Mouse (Mus musculus) embryonic facial prominence, embryonic 11.5 days (tissue): ENCODE results near the gene Zcchc8. TPM values are rescaled to one million over a fixed set of nuclear protein-coding genes. Genes with fewer than 3 reads are reported as not detected.
"Not testable (repeated sequence)": the region's sequence is repeated elsewhere in the genome, so short reads cannot be mapped to it uniquely, and the experiment has no call there.

Experiments used
- ATAC-seq: fragments of 200-750 bp; cut with Nextera tagmentation; replicated peaks from 2 replicates; pipeline ENCODE4 v1.8.0; 2017; ENCODE audit warnings: low read depth; ENCODE audit not compliant: insufficient number of reproducible peaks, low FRiP score, low TSS enrichment
- DNase-seq: peaks from one replicate; pipeline ENCODE4 v3.0.0-alpha.2; 2015; ENCODE audit warnings: low spot score
- H3K27ac ChIP-seq: fragments of 300-500 bp; sonication (generic); replicated peaks from 2 replicates; pipeline ENCODE4 v1.5.1; 2014; ENCODE audit warnings: mild to moderate bottlenecking, low read depth, low read length, control low read depth
- H3K27me3 ChIP-seq: fragments of 300-500 bp; sonication (generic); 2 replicates; pipeline ENCODE4 v1.6.1; 2014; ENCODE audit warnings: mild to moderate bottlenecking, low read length, moderate library complexity, mixed read lengths; ENCODE audit not compliant: control insufficient read depth, insufficient read depth
- H3K36me3 ChIP-seq: fragments of 300-500 bp; sonication (generic); replicated peaks from 2 replicates; pipeline ENCODE4 v1.6.1; 2014; ENCODE audit warnings: low read depth, mild to moderate bottlenecking, low read length, moderate library complexity, mixed read lengths; ENCODE audit not compliant: control insufficient read depth, insufficient read depth
- H3K4me1 ChIP-seq: fragments of 300-500 bp; sonication (generic); 2 replicates; pipeline ENCODE4 v1.6.1; 2014; ENCODE audit warnings: low read length, mixed read lengths; ENCODE audit not compliant: control insufficient read depth, insufficient read depth
- H3K4me2 ChIP-seq: fragments of 300-500 bp; sonication (generic); 2 replicates; pipeline ENCODE4 v1.6.1; 2014; ENCODE audit warnings: low read depth, mild to moderate bottlenecking, control low read depth, low read length, moderate library complexity
- H3K4me3 ChIP-seq: fragments of 300-500 bp; sonication (generic); 2 replicates; pipeline ENCODE4 v1.5.1; 2014; ENCODE audit warnings: low read depth, low read length, control low read depth
- H3K9ac ChIP-seq: fragments of 300-500 bp; sonication (generic); replicated peaks from 2 replicates; pipeline ENCODE4 v1.6.1; 2014; ENCODE audit warnings: mild to moderate bottlenecking, control low read depth, low read length
- H3K9me3 ChIP-seq: fragments of 300-500 bp; sonication (generic); replicated peaks from 2 replicates; pipeline ENCODE4 v1.6.1; 2016; ENCODE audit warnings: mild to moderate bottlenecking, low read length, inconsistent platforms, mixed read lengths; ENCODE audit not compliant: control insufficient read depth
- WGBS: fragments of 180-500 bp; shearing (Covaris S2); extraction: QIAGEN DNeasy Blood & Tissue Kit; methylation state at CpG from one replicate; pipeline ENCODE4 v1.1.7; 2014; 5-methylcytosine and 5-hydroxymethylcytosine counted together
- polyA plus RNA-seq: library from polyadenylated mRNA; unstranded; fragments of >200 nt; fragmentation: Nextera tagmentation; extraction: Ambion mirVana; gene quantifications from 2 replicates; pipeline ENCODE4 v1.2.1, GENCODE M21; 2014

Zcchc8 gene
- polyA plus RNA-seq, 1 experiment from 2014 or later, result 80.5 TPM

DNA sequence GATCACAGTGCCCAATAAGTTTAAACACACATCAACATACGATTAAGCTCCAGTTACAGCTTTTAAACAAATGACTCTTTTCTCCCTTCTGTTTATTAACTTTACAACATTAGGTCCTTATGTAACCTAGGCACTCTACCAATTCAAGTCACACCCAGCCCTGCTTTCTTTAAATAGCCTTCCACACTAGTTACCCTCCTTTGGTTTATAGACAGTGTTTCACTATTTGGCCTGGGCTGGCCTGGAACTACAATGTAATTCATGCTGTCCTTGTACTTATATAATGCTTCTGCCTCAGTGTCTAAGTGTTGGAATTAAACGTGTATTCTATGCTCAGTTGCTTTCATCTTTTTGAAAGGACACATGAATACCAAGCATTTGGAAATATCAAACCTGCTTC is 23.5 kb upstream of the Zcchc8 start:
- Histone ChIP-seq H3K27me3 (no peaks in the 10 kb centered on the region), H3K9me3 (no peaks in the 10 kb centered on the region), H3K4me3 (no peak overlapping the region), H3K4me1 (no peaks in the 10 kb centered on the region), H3K27ac (no peak overlapping the region), H3K4me2 (no peak overlapping the region), H3K9ac (no peak overlapping the region), H3K36me3 (peaks cover 3% of the 10 kb centered on the region; the same call in 1 of the 2 replicates)
- ATAC-seq, result no peak
- DNase-seq, result no peak
- 88% methylated on average over 2 of the region's 2 CpGs for WGBS

DNA sequence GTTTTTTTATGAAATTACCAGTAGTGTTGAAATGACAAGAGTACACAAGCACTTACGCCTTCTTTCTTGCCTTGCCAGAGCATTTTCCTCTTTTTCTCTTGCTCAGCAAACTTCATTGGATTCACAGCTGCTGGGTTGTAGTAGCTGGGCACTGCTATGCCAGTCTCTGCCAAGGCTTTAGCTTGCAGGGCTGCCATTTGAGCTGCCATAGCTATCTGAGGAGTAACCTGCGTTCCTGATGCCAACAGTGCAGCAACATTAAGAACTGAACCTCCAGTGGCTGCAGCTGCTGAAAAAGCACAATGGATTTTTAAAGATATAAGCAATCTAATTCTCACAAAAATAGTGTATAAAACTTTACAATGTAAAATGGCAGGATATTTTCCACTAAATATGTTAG is 10.1 kb upstream of the Zcchc8 start:
- H3K27me3 ChIP-seq, result no peaks in the 10 kb centered on the region
- H3K4me3 ChIP-seq, result no peak overlapping the region
- DNase-seq, result no peak
- no peaks in the 10 kb centered on the region for H3K4me1 ChIP-seq
- no peak overlapping the region for H3K27ac ChIP-seq
- H3K4me2 ChIP-seq, result no peak overlapping the region
- no peak for ATAC-seq
- no peaks in the 10 kb centered on the region for H3K9me3 ChIP-seq
- H3K36me3 ChIP-seq, result peaks cover 24% of the 10 kb centered on the region
- 91% methylated on average over 2 of the region's 2 CpGs for WGBS
- H3K9ac ChIP-seq, result no peak overlapping the region

DNA sequence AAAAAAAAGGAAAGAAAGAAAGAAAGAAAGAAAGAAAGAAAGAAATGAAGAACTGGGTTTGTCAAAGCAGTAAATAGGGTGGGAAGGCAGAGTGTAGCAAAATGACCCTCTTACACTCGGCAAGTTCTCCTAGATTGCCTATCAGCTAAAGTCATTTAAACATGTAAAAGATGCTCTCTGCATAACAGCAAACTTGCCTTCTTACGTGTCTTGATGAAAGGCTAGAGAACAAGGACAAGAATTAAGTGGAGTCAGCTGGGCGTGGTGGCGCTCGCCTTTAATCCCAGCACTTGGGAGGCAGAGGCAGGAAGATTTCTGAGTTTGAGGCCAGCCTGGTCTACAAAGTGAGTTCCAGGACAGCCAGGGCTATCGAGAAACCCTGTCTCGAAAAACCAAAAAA is 2.9 kb upstream of the Zcchc8 start:
- not testable (repeated sequence) for H3K9ac ChIP-seq, H3K36me3 ChIP-seq, H3K9me3 ChIP-seq, H3K27ac ChIP-seq, H3K4me1 ChIP-seq, H3K27me3 ChIP-seq, H3K4me2 ChIP-seq, DNase-seq, H3K4me3 ChIP-seq, ATAC-seq
- WGBS, result 91% methylated on average over 7 of the region's 7 CpGs

DNA sequence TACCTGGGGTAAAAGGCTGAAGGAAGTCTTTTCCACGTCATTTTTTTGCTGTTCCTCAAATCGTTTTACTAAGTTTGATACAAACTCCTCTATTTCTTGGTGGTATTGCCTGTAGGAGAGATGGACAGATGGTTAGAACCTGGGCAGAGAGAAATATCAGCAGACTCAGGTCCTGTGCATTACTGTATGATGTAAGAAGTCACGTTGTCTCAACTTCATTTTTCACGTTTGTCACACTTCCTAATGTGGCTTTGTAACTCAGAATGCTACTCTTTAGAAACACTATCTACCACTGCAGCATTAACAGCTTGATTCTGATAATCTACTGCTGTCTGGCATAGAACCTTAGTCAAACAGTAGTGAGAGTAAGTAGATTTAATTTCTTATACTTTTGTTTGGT is 6.3 kb downstream of the Zcchc8 start:
- Histone ChIP-seq H3K36me3 (peaks cover 12% of the 10 kb centered on the region), H3K9ac (no peak overlapping the region), H3K9me3 (no peaks in the 10 kb centered on the region), H3K4me3 (no peak overlapping the region), H3K27ac (no peak overlapping the region), H3K4me1 (no peaks in the 10 kb centered on the region; the same call in 1 of the 2 replicates), H3K4me2 (no peak overlapping the region), H3K27me3 (no peaks in the 10 kb centered on the region)
- no peak for ATAC-seq
- WGBS, result 88% methylated on average over 4 of the region's 4 CpGs
- DNase-seq, result no peak

GRCm38 (mm10) chr5:123713782-123714181 is 7.1 kb downstream of the Zcchc8 start:
- H3K9ac ChIP-seq, result no peak overlapping the region
- 95% methylated on average over 6 of the region's 6 CpGs for WGBS
- H3K9me3 ChIP-seq, result no peaks in the 10 kb centered on the region
- peaks cover 12% of the 10 kb centered on the region for H3K36me3 ChIP-seq
- H3K27ac ChIP-seq, result no peak overlapping the region
- no peaks in the 10 kb centered on the region; the same call in 1 of the 2 replicates for H3K4me1 ChIP-seq
- H3K4me3 ChIP-seq, result no peak overlapping the region
- DNase-seq (no peak), ATAC-seq (no peak)
- no peaks in the 10 kb centered on the region for H3K27me3 ChIP-seq
- H3K4me2 ChIP-seq, result no peak overlapping the region

DNA sequence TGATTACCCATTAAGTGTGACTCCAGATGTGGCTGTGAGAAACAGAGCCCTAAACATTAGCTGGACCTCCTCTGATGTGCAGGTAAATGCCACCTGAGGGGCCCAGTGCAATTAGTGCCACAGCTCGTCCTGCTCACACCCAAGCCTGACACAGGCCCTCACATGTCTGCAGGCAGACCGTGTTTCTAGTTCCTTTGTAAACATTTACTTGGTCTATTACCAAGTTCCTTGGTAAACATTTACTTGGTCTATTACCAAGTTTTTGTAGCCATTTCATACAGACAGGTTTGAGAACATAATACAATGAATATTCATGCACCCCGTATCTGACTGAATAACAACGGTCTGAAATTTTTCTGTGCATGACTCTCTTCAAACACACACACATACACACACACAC is 11.3 kb downstream of the Zcchc8 start:
- no peak overlapping the region for H3K4me2 ChIP-seq
- no peak overlapping the region for H3K27ac ChIP-seq
- no peak for ATAC-seq
- no peak for DNase-seq
- WGBS, result 83% methylated on average over 4 of the region's 4 CpGs
- no peak overlapping the region for H3K9ac ChIP-seq
- peaks cover 19% of the 10 kb centered on the region for H3K36me3 ChIP-seq
- no peaks in the 10 kb centered on the region for H3K27me3 ChIP-seq
- H3K4me3 ChIP-seq, result no peak overlapping the region
- no peaks in the 10 kb centered on the region for H3K4me1 ChIP-seq
- H3K9me3 ChIP-seq, result no peaks in the 10 kb centered on the region

- no peak for ATAC-seq
- WGBS, result 94% methylated on average over 12 of the region's 12 CpGs
- peaks cover 19% of the 10 kb centered on the region for H3K36me3 ChIP-seq
Measured at GRCm38 (mm10) chr5:123708598-123708997, 12.3 kb downstream of the Zcchc8 start.

DNA sequence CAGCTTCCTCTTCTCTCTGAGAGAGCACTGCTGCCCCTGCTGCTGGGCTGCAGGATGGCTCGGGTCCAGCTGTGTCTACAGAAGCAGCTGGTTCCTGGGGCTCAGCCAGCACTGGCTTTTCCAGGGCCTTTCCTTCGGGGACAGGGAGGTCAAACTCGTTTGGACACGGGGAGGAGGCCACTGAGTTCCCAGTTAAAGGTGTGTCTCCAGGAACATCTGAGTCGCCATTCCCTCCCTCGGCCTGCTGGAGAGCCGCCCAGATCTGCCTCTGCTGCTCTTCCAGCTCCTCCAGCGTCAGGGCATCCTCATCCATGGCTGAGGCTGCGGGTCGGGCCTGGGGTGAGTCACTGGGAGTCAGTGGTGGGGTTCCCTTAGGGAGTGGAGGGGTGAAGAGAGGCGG is 20.3 kb downstream of the Zcchc8 start:
- H3K4me3 ChIP-seq, result no peak overlapping the region
- H3K4me1 ChIP-seq, result no peaks in the 10 kb centered on the region
- no peak for ATAC-seq
- no peak for DNase-seq
- H3K4me2 ChIP-seq, result no peak overlapping the region
- H3K9me3 ChIP-seq, result no peaks in the 10 kb centered on the region
- H3K9ac ChIP-seq, result no peak overlapping the region
- H3K27me3 ChIP-seq, result no peaks in the 10 kb centered on the region
- no peak overlapping the region for H3K27ac ChIP-seq
- peaks cover 20% of the 10 kb centered on the region for H3K36me3 ChIP-seq
- WGBS, result 83% methylated on average over 11 of the region's 11 CpGs

More at GRCm38 (mm10) chr5:123708598-123708997, 12.3 kb downstream of the Zcchc8 start:
- Histone ChIP-seq H3K4me1 (no peaks in the 10 kb centered on the region), H3K4me2 (no peak overlapping the region), H3K27ac (no peak overlapping the region), H3K9ac (no peak overlapping the region), H3K27me3 (no peaks in the 10 kb centered on the region), H3K4me3 (no peak overlapping the region), H3K9me3 (no peaks in the 10 kb centered on the region)
- DNase-seq, result no peak
